Mouse (Mus musculus) small intestine, adult 2 months (tissue): ENCODE measurements around the gene Mpv17l2. TPM values are rescaled to one million over a fixed set of nuclear protein-coding genes. Genes with fewer than 3 reads are reported as not detected.

ENCODE experiments used
- H3K27ac ChIP-seq: fragments of 200-500 bp; 2 replicates; pipeline ENCODE4 v1.5.1; 2012; ENCODE audit warnings: low read depth, low read length, control low read depth, inconsistent platforms; ENCODE audit not compliant: insufficient read depth
- H3K27me3 ChIP-seq: fragments of 200-500 bp; 2 replicates; pipeline ENCODE4 v1.6.1; 2012; ENCODE audit warnings: mild to moderate bottlenecking, moderate library complexity, low read length, inconsistent platforms; ENCODE audit not compliant: control insufficient read depth, insufficient read depth
- H3K36me3 ChIP-seq: fragments of 200-500 bp; 2 replicates; pipeline ENCODE4 v1.6.1; 2012; ENCODE audit warnings: mild to moderate bottlenecking, low read length, control low read depth, inconsistent platforms; ENCODE audit not compliant: control insufficient read depth, insufficient read depth
- H3K4me1 ChIP-seq: fragments of 200-500 bp; 2 replicates; pipeline ENCODE4 v1.6.1; 2012; ENCODE audit warnings: low read length, inconsistent platforms, mixed read lengths; ENCODE audit not compliant: control insufficient read depth, insufficient read depth, insufficient read length
- H3K4me3 ChIP-seq: fragments of 200-500 bp; 2 replicates; pipeline ENCODE4 v1.5.1; 2012; ENCODE audit warnings: low read depth, mild to moderate bottlenecking, control low read depth, inconsistent platforms, low read length, moderate library complexity
- CTCF ChIP-seq: fragments of 200-500 bp; IDR thresholded peaks from 2 replicates; pipeline ENCODE4 v1.5.1; 2012; ENCODE audit warnings: low read depth, mild to moderate bottlenecking, control low read depth, inconsistent platforms, low read length, moderate library complexity, mixed read lengths; ENCODE audit not compliant: insufficient replicate concordance, insufficient read length; ENCODE audit errors: extremely low read depth
- POLR2A ChIP-seq: fragments of 200-500 bp; IDR thresholded peaks from 2 replicates; pipeline ENCODE4 v1.6.1; 2012; ENCODE audit warnings: low read depth, mild to moderate bottlenecking, control low read depth, inconsistent platforms, low read length, moderate library complexity
- WGBS: fragments of 180-500 bp; shearing (Covaris S2); methylation state at CpG from one replicate; pipeline ENCODE4 v1.1.7; 2018; 5-methylcytosine and 5-hydroxymethylcytosine counted together
- polyA plus RNA-seq: library from polyadenylated mRNA; depleted of rRNA; stranded (reverse); fragments of >200 nt; gene quantifications from 2 replicates; pipeline ENCODE4 v1.2.3, GENCODE M21; 2012; rRNA removed

Mpv17l2 gene
- polyA plus RNA-seq, 1 experiment, result 190 TPM

GRCm38 (mm10) chr8:70709794-70710193, 51.0 kb downstream of the Mpv17l2 start:
- Histone ChIP-seq H3K4me1 (no peaks in the 10 kb centered on the region), H3K27ac (no peak overlapping the region), H3K4me3 (no peak overlapping the region), H3K36me3 (no peaks in the 10 kb centered on the region), H3K27me3 (no peaks in the 10 kb centered on the region)
- TF ChIP-seq POLR2A, result no peak
- no peak for TF ChIP-seq CTCF
- WGBS, result 89% methylated on average over 9 of the region's 9 CpGs

Other genes with a start within 250 kb of the Mpv17l2 start
- 300 and 623 TPM in 2 replicates for gene Fkbp8, start 233.2 kb downstream of the Mpv17l2 start, polyA plus RNA-seq
- gene Kxd1, start 233.0 kb downstream of the Mpv17l2 start, polyA plus RNA-seq, result 34.3 and 64.4 TPM in 2 replicates
- 20.5 and 45.6 TPM in 2 replicates for gene Ell, start 221.5 kb downstream of the Mpv17l2 start, polyA plus RNA-seq
- 61.8 and 92.4 TPM in 2 replicates for gene Isyna1, start 166.6 kb downstream of the Mpv17l2 start, polyA plus RNA-seq
- gene Ssbp4, start 152.1 kb downstream of the Mpv17l2 start, polyA plus RNA-seq, result 81.7 and 138 TPM in 2 replicates
- gene Lrrc25, start 144.8 kb downstream of the Mpv17l2 start, polyA plus RNA-seq, result 6.7 and 7.1 TPM in 2 replicates
- gene Gdf15, start 128.5 kb downstream of the Mpv17l2 start, polyA plus RNA-seq, result 4.1 and 6.7 TPM in 2 replicates
- gene Pgpep1, start 100.6 kb downstream of the Mpv17l2 start, polyA plus RNA-seq, result 49.5 and 129 TPM in 2 replicates
- 109 and 152 TPM in 2 replicates for gene Lsm4, start 87.7 kb downstream of the Mpv17l2 start, polyA plus RNA-seq
- 419 and 1,098 TPM in 2 replicates for gene Jund, start 62.0 kb downstream of the Mpv17l2 start, polyA plus RNA-seq
- gene Iqcn, start 57.5 kb downstream of the Mpv17l2 start, polyA plus RNA-seq, result 0.03 and 0.05 TPM in 2 replicates
- gene Gm3336, start 42.4 kb downstream of the Mpv17l2 start, polyA plus RNA-seq, result 42.0 and 73.6 TPM in 2 replicates
- gene Pde4c, start 37.2 kb downstream of the Mpv17l2 start, polyA plus RNA-seq, result 6.5 and 6.8 TPM in 2 replicates
- 14.9 and 26.3 TPM in 2 replicates for gene Rab3a, start 6.3 kb downstream of the Mpv17l2 start, polyA plus RNA-seq
- gene Pik3r2, start 15.8 kb upstream of the Mpv17l2 start, polyA plus RNA-seq, result 129 and 414 TPM in 2 replicates
- 63.9 and 71.9 TPM in 2 replicates for gene Mast3, start 44.1 kb upstream of the Mpv17l2 start, polyA plus RNA-seq
- 2.5 and 5.4 TPM in 2 replicates for gene Il12rb1, start 47.5 kb upstream of the Mpv17l2 start, polyA plus RNA-seq
- gene Arrdc2, start 78.8 kb upstream of the Mpv17l2 start, polyA plus RNA-seq, result 26.1 and 49.9 TPM in 2 replicates
- 0.90 and 2.9 TPM in 2 replicates for gene Kcnn1, start 102.3 kb upstream of the Mpv17l2 start, polyA plus RNA-seq
- 35.9 and 64.7 TPM in 2 replicates for gene Ccdc124, start 113.0 kb upstream of the Mpv17l2 start, polyA plus RNA-seq
- 0.41 and 24.2 TPM in 2 replicates for gene Slc5a5, start 131.8 kb upstream of the Mpv17l2 start, polyA plus RNA-seq
- 2,725 and 5,728 TPM in 2 replicates for gene Rpl18a, start 136.5 kb upstream of the Mpv17l2 start, polyA plus RNA-seq
- 21.9 and 32.9 TPM in 2 replicates for gene Map1s, start 145.0 kb upstream of the Mpv17l2 start, polyA plus RNA-seq